34 mouse cellular contexts compared by ENCODE assay signal in the genomic region with DNA sequence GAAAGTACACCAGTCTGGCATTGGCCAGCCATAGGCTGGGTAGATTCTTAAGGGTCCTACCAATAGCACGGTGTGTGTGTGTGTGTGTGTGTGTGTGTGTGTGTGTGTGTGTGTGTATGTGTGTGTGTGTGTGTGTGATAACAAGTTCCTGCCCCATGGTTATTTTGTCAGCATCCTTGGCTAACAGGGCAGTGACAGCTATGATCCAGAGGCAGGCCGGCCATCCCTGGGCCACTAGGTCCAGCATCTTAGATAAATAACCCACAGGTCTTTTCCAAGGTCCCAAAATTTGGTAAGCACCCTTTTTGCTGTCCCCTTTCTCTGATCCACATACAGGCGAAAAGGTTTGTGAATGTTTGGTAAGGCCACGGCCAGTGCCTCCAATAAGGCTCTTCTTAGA. TPM values are rescaled to one million over a fixed set of nuclear protein-coding genes. Genes with fewer than 3 reads are reported as not detected.
"Had no signal": no experiment of that assay in that cellular context is flagged by ENCODE, and none has a peak within 500 bp of the region (broad histone marks: within the 10 kb centered on the region; RNA-seq: fewer than 3 reads in every experiment).

No protein-coding gene starts in this region.

- H3K4me1 ChIP-seq: limb, embryonic 10.5 days; limb, embryonic 12.5 days; limb, embryonic 13.5 days; limb, embryonic 15.5 days; liver, embryonic 12.5 days; liver, embryonic 13.5 days; liver, embryonic 15.5 days; lung, embryonic 15.5 days; midbrain, embryonic 10.5 days; midbrain, embryonic 12.5 days; midbrain, embryonic 13.5 days; midbrain, embryonic 15.5 days; neural tube, embryonic 12.5 days had no signal

- H3K9me3 ChIP-seq: limb, embryonic 10.5 days; limb, embryonic 12.5 days; limb, embryonic 13.5 days; limb, embryonic 15.5 days; liver, embryonic 12.5 days; liver, embryonic 13.5 days; liver, embryonic 15.5 days; lung, embryonic 15.5 days; midbrain, embryonic 10.5 days; midbrain, embryonic 12.5 days; midbrain, embryonic 13.5 days; midbrain, embryonic 15.5 days; neural tube, embryonic 12.5 days had no signal

- H3K4me3 ChIP-seq: limb, embryonic 10.5 days; limb, embryonic 12.5 days; limb, embryonic 13.5 days; limb, embryonic 15.5 days; liver, embryonic 12.5 days; liver, embryonic 13.5 days; liver, embryonic 15.5 days; lung, embryonic 15.5 days; midbrain, embryonic 10.5 days; midbrain, embryonic 12.5 days; midbrain, embryonic 13.5 days; midbrain, embryonic 15.5 days; myocyte; neural tube, embryonic 12.5 days had no signal

- H3K27ac ChIP-seq: limb, embryonic 10.5 days; limb, embryonic 12.5 days; limb, embryonic 13.5 days; limb, embryonic 15.5 days; liver, embryonic 12.5 days; liver, embryonic 13.5 days; liver, embryonic 14.5 days; liver, embryonic 15.5 days; lung, embryonic 15.5 days; macrophage; midbrain, embryonic 10.5 days; midbrain, embryonic 12.5 days; midbrain, embryonic 13.5 days; midbrain, embryonic 15.5 days; neural tube, embryonic 12.5 days had no signal

- H3K27me3 ChIP-seq: limb, embryonic 12.5 days; limb, embryonic 13.5 days; limb, embryonic 15.5 days; liver, embryonic 12.5 days; liver, embryonic 13.5 days; liver, embryonic 15.5 days; lung, embryonic 15.5 days; megakaryocyte, embryonic 14.5 days; midbrain, embryonic 12.5 days; midbrain, embryonic 13.5 days; midbrain, embryonic 15.5 days; neural tube, embryonic 12.5 days had no signal

- H3K36me3 ChIP-seq: limb, embryonic 10.5 days; limb, embryonic 12.5 days; limb, embryonic 13.5 days; limb, embryonic 15.5 days; liver, embryonic 12.5 days; liver, embryonic 13.5 days; liver, embryonic 15.5 days; lung, embryonic 15.5 days; midbrain, embryonic 10.5 days; midbrain, embryonic 12.5 days; midbrain, embryonic 13.5 days; midbrain, embryonic 15.5 days; neural tube, embryonic 12.5 days had no signal

- DNase-seq: left cerebral cortex, postnatal 4 days; liver; liver, embryonic 13.5 days; liver, postnatal 0 days; lung, adult 18-20 months; lung, adult 2 months; lung, embryonic 14.5 days; lung, postnatal 10 days; lung, postnatal 14 days; lung, postnatal 36 days; lung, postnatal 4 days; midbrain, embryonic 14.5 days had no signal

RNA-seq across cellular contexts. Expression of a gene that starts 49.6 kb away (rescaled TPM):
- total RNA-seq: liver, adult 2 months; megakaryocyte progenitor cell, adult 5-6 weeks; megakaryocyte, adult 5-6 weeks; megakaryocyte-erythroid progenitor cell, adult 5-6 weeks; monocyte, adult 5-6 weeks had no signal
- polyA plus RNA-seq: liver, adult 2 months; liver, embryonic 11.5 days; liver, embryonic 12.5 days; macrophage; myocyte had no signal
